Mouse (Mus musculus): ENCODE measurements around the gene Dnajc4. TPM values are rescaled to one million over a fixed set of nuclear protein-coding genes. Genes with fewer than 3 reads are reported as not detected.
A peak's percentile ranks its signal among the peaks of the same experiment; 100 is the strongest.

The Dnajc4 gene
- polyA plus RNA-seq, 1 experiment from 2014 or later: 39.1 TPM

DNA sequence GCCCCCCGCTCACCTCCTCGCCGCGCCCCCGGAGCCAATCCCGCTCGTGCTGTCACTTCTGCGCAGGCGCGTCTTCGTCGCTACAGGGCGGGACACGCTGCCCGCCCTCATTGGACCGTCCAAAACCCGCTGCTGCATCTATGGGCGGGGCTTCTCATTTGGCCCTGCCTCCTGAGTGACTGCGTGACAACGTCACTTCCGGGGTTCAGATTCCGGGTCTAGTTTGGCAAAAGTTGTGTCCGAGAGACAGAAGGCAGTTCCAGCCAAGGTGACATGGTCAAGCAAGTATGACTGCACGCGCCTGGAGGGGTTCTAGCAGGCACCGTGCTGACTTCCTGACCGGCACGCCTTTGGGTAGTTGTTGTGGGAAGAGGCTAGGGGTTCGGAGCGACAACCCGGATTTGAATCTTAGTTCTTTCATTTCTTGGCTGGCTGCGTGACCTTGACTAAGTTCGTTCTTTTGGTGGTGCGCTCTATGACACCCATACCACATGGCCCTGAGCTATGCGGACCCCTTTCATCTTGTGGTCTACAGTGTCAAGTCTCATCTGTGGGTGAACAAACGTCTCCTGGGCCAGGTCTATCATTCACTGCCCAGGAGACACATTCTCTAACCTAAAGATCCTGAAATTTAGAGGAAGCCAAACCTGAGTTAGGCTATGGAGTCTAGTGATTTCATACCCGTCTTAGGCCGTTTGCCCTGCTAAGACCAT lies 11.8 kb downstream of the Dnajc4 start, which contains the start of gene Fkbp2:
TSS of gene Fkbp2 (minus strand) at position 121 of the 713 bp plus-strand sequence.
- peak within 1 kb of the TSS; percentile 89 for H3K4me2 ChIP-seq
- H3K27me3 ChIP-seq: no peaks in the 10 kb centered on the region
- no peaks in the 10 kb centered on the region for H3K9me3 ChIP-seq (replicated peaks)
- H3K27ac ChIP-seq: peak within 1 kb of the TSS; percentile 97
- peaks cover 51% of the 10 kb centered on the region for H3K4me1 ChIP-seq (replicated peaks)
- peak within 1 kb of the TSS; percentile 79 for H3K4me3 ChIP-seq
- H3K36me3 ChIP-seq: peaks cover 52% of the 10 kb centered on the region
- ATAC-seq (replicated peaks; ENCODE audit: insufficient number of reproducible peaks, insufficient read depth, low FRiP score, low read depth): peak; percentile 86
- H3K9ac ChIP-seq: peak within 1 kb of the TSS; percentile 82
- WGBS: under 1% methylated on average over 38 of the region's 38 CpGs

DNA sequence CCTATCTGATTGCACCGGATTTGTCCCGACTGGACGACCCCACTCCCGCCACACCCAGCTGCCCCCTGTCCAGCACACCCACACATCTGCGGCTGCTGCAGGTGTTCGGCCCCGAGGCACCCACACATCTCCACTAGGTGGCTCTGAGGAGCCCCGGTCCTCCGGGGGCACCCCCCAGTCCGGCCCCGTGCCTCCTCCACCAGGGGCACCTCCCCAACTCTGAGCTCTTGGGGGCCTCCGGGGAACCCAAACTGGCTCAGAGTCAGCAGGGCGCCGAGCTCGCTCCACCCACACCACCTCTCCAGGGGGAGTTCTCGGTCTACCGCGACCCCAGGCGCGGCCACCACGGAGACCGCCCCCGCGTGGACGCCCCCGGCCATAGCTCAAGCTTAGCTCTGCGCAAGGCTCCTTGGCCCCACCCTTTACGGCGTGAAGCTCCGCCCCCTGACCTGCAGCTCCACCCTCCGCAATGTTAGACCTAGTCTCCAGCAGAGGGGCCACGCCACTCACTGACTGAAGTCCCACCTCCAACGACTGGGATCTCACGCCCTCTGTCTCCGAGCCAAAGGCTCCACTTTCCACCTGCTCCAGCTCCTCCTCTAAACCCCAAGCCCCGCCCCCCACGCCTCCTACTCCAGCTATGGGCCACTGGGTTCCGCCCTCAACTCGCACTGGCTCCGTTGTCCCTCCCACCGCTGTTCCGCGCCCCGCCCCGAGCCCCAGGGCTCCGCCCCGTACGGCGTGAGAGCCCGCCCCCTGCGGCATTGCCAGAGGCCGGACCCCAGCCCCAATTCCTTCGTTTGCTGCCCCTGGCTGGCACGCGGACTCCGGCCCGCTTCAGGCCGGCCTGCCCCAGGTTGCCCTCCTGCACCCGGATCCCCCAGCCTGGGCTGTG lies 12.6 kb downstream of the Dnajc4 start:
- peak overlapping the region; percentile 82 for H3K9ac ChIP-seq
- H3K27ac ChIP-seq: peak overlapping the region; percentile 97
- under 1% methylated on average over 59 of the region's 59 CpGs for WGBS
- peak overlapping the region; percentile 89 for H3K4me2 ChIP-seq
- H3K27me3 ChIP-seq: no peaks in the 10 kb centered on the region
- ATAC-seq (replicated peaks; ENCODE audit: insufficient number of reproducible peaks, insufficient read depth, low FRiP score, low read depth): peak; percentile 91
- H3K9me3 ChIP-seq (replicated peaks): no peaks in the 10 kb centered on the region
- H3K4me3 ChIP-seq: peak overlapping the region; percentile 79
- peaks cover 45% of the 10 kb centered on the region for H3K4me1 ChIP-seq (replicated peaks)
- H3K36me3 ChIP-seq: peaks cover 44% of the 10 kb centered on the region

DNA sequence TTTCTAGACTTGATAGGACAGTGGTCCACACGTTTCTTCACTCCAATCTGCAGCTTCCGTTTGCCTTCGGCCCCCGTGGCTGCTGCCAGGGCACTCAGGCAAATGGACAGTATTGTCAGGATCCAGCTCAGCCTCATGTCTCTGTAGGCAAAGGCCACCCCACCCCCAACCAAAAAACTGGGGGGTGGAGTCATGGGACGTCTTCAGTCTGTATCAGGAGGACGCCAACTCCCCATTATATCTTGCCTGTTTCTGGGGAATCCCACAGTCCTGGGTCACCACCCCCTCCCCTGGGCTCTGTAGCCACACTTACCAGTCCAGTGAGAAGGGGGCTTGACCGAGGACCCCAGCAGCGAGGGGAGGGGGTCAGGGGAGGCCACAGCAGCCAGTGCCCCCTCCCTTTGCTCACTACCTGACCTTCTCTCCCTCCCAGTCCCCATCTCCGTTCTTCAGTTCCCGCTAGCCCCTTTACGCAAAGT lies 13.3 kb downstream of the Dnajc4 start:
- H3K4me2 ChIP-seq: peak overlapping the region; percentile 89
- peak overlapping the region; percentile 97 for H3K27ac ChIP-seq
- H3K4me1 ChIP-seq (replicated peaks): peaks cover 47% of the 10 kb centered on the region
- peak overlapping the region; percentile 79 for H3K9ac ChIP-seq
- no peaks in the 10 kb centered on the region for H3K27me3 ChIP-seq
- no peaks in the 10 kb centered on the region for H3K9me3 ChIP-seq (replicated peaks)
- no peak for ATAC-seq (replicated peaks; ENCODE audit: insufficient number of reproducible peaks, insufficient read depth, low FRiP score, low read depth)
- WGBS: 5% methylated on average over 11 of the region's 11 CpGs
- H3K36me3 ChIP-seq: peaks cover 40% of the 10 kb centered on the region
- H3K4me3 ChIP-seq: peak overlapping the region; percentile 79

DNA sequence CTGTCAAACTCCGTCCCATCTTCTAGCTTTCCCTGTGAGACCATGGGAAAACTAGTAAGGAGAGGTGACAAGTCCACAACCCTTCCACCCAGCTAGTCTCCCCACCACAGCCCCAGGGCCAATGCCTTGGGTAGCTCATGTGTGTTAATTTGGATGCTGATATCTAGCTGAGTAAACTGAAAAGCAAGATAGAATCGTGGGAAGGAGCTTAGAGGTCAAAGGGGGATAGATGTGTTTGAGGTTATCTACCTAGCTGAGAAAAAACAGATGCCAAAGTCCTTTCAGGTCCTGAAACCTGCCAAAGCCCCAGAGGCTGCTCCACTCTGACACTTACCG lies 13.8 kb downstream of the Dnajc4 start:
- ATAC-seq (replicated peaks; ENCODE audit: insufficient number of reproducible peaks, insufficient read depth, low FRiP score, low read depth): no peak
- Histone ChIP-seq H3K4me2 (peak overlapping the region; percentile 89), H3K4me1 (replicated peaks) (peaks cover 50% of the 10 kb centered on the region), H3K36me3 (peaks cover 36% of the 10 kb centered on the region), H3K4me3 (peak overlapping the region; percentile 79), H3K27me3 (no peaks in the 10 kb centered on the region), H3K9ac (peak overlapping the region; percentile 79), H3K27ac (peak overlapping the region; percentile 97), H3K9me3 (replicated peaks) (no peaks in the 10 kb centered on the region)
- WGBS: 29% methylated on average over 3 of the region's 3 CpGs

DNA sequence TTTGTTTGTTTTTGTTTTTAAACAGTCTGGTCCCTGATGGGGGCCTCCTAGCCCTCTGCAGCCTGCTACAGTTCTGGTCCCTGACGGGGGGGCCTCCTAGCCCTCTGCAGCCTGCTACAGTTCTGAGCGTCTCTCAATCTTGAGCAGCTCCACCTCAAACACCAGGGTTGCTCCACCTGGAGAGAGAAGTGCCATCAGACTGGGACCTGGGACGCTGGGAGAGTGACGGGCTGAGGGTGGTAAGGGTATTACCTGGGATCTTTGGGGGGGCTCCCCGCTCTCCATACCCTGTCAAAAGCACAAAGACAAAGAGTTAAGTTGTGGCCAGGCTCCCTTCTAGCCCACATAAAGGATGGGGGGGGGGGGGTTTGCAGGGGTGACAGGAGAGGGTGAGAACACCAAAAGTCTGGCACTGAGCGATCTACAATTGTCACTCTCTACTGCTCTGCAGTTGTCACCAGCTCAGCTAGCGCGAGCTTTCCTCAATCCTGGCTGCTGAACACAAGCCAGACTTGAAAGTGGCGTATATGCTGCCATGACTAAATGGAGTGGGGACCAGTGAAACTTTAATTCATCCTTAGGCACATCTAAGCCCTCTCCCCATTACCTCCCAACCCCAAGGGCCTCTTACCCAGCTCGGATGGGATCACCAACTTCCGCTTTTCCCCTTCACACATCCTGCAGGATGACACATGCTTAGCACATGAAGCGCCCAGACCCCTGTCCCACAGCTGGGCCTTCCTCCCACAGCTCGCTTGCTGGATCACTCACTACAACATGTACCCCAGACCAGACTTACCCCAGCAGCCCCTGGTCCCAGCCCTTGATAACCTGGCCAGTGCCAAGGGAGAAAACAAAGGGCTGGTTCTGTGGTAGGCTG lies 14.4 kb downstream of the Dnajc4 start:
- H3K4me3 ChIP-seq: peak overlapping the region; percentile 79; the same call in 1 of the 2 replicates
- H3K4me2 ChIP-seq: peak overlapping the region; percentile 89; the same call in 1 of the 2 replicates
- no peak for ATAC-seq (replicated peaks; ENCODE audit: insufficient number of reproducible peaks, insufficient read depth, low FRiP score, low read depth)
- no peaks in the 10 kb centered on the region for H3K9me3 ChIP-seq (replicated peaks)
- H3K27ac ChIP-seq: peak overlapping the region; percentile 97
- peaks cover 50% of the 10 kb centered on the region for H3K4me1 ChIP-seq (replicated peaks)
- H3K27me3 ChIP-seq: no peaks in the 10 kb centered on the region
- H3K9ac ChIP-seq: peak overlapping the region; percentile 79; the same call in 1 of the 2 replicates
- H3K36me3 ChIP-seq: peaks cover 31% of the 10 kb centered on the region
- 71% methylated on average over 13 of the region's 13 CpGs for WGBS

GRCm38 (mm10) chr19:6975537-6976521 lies 16.5 kb downstream of the Dnajc4 start, which contains the start of gene Plcb3:
Gene Plcb3, minus strand, starts transcription at chr19:6976470.
- H3K36me3 ChIP-seq: peaks cover 21% of the 10 kb centered on the region
- H3K9me3 ChIP-seq (replicated peaks): no peaks in the 10 kb centered on the region
- peak within 1 kb of the TSS; percentile 82 for H3K9ac ChIP-seq
- ATAC-seq (replicated peaks; ENCODE audit: insufficient number of reproducible peaks, insufficient read depth, low FRiP score, low read depth): no peak
- peak within 1 kb of the TSS; percentile 90 for H3K4me2 ChIP-seq
- peaks cover 54% of the 10 kb centered on the region for H3K4me1 ChIP-seq (replicated peaks)
- peak within 1 kb of the TSS; percentile 77 for H3K4me3 ChIP-seq
- WGBS: under 1% methylated on average over 16 of the region's 16 CpGs
- peak within 1 kb of the TSS; percentile 93 for H3K27ac ChIP-seq
- no peaks in the 10 kb centered on the region for H3K27me3 ChIP-seq

DNA sequence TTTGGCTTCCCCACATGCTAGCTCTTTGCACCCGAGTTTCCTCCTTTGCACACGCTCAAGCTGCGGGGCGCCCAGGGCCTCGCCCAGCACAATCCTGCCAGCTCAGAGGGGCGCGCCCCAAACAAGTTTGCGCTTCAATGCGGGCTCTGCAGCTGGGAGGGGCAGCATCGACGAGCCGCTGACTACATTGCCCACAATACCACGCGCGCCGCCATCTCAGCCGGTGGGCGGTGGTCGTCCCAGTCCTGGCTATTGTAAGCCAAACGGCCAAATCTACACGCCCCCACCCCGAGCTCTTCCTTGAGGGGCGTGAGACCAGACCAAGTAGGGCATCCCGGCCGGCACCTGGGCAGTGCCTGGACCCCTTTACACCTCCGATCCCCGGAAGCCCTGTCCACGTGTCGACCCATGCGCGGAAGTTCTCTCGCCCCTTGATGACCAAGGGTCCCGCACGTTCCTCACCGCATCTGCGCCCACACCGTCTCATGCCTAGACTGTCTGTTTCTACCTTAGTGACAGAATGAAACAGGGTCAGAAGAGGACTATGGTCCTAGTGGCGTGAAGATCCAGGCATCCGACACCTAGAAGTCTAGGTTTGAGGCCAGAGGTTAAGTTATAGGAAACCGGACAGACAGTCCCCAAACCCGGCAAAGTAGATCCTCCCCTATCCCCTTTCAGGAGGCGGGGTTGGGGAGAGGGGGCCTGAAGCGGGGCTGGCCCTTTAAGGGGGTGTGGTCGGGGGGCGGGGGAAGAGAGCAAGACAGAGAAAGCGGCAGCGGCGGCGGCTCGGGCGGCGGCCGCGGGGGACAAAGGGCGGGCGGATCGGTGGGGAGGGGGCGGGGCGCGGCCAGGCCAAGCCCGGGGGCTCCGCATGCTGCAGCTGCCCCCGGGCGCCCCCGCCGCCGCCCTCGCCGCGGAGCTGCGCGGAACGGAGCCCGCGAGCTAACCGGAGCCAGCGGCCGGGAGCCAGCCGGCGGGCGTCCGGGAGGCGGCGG lies 17.9 kb downstream of the Dnajc4 start, which contains the start of gene Ppp1r14b:
TSS of gene Ppp1r14b (plus strand) at position 758 of the 995 bp plus-strand sequence.
- peak within 1 kb of the TSS; percentile 93 for H3K27ac ChIP-seq
- H3K9ac ChIP-seq: peak within 1 kb of the TSS; percentile 82
- peak; percentile 57 for ATAC-seq (replicated peaks; ENCODE audit: insufficient number of reproducible peaks, insufficient read depth, low FRiP score, low read depth)
- H3K4me3 ChIP-seq: peak within 1 kb of the TSS; percentile 77
- peak within 1 kb of the TSS; percentile 90 for H3K4me2 ChIP-seq
- no peaks in the 10 kb centered on the region for H3K27me3 ChIP-seq
- under 1% methylated on average over 84 of the region's 84 CpGs for WGBS
- peaks cover 21% of the 10 kb centered on the region for H3K36me3 ChIP-seq
- no peaks in the 10 kb centered on the region for H3K9me3 ChIP-seq (replicated peaks)
- peaks cover 64% of the 10 kb centered on the region for H3K4me1 ChIP-seq (replicated peaks)

- no peaks in the 10 kb centered on the region for H3K9me3 ChIP-seq (replicated peaks)
- peak overlapping the region; percentile 90 for H3K4me2 ChIP-seq
- H3K4me3 ChIP-seq: peak overlapping the region; percentile 77
- H3K9ac ChIP-seq: peak overlapping the region; percentile 82
- WGBS: 33% methylated on average over 12 of the region's 12 CpGs
- H3K4me1 ChIP-seq (replicated peaks): peaks cover 61% of the 10 kb centered on the region
- H3K27ac ChIP-seq: peak overlapping the region; percentile 93
- no peak for ATAC-seq (replicated peaks; ENCODE audit: insufficient number of reproducible peaks, insufficient read depth, low FRiP score, low read depth)
- H3K36me3 ChIP-seq: peaks cover 20% of the 10 kb centered on the region
- no peaks in the 10 kb centered on the region for H3K27me3 ChIP-seq
Observed at GRCm38 (mm10) chr19:6973581-6974190, 18.7 kb downstream of the Dnajc4 start.
